Mouse (Mus musculus): ENCODE data around the gene Celf2.

The Celf2 gene

DNA sequence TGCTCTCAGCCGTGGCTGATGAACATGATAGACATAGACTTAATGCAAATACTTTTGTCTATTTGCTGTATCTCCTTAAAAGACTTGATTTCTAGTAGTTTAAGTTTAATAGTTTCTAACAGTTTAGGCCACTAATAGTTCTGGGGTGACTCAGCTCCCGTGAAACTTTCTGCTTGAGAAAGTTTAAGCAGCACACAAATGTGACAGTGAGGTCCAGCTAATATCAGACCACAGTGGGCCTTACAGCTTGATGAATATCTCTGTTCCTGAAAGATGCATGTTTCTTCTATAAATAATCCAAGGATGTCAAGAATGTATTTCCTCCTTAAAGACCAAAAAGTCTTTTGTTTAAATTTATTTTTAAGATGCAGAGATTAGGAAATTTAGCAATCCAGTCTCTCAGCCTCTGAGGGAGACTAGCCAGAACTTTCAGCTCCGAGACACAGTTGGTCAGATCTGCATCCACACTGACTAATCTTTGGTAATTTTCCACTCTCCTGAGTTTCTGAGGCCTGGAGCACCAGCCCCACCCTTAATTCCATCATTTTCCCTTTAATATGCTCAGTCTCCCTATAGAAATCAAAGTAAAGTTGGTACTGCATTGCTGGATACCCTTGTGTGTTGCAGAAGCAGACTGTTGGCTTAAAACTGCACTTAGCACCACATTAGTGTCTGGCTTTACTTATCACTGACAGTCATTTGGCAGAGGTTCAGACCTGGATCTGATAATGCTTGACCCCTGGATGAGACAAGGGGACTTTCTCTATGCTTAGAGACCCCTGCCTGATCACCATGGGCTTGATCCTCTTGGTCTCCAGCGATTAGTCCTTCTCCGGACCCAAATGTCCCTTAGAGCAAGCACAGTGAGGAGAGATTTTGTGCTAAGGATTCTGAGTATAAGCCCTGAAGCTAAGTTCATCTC lies 436.8 kb downstream of the Celf2 start:
- no peak for TF ChIP-seq GATA4 (IDR thresholded peaks at IDR 0.05; ENCODE audit: insufficient replicate concordance, low read length)

GRCm38 (mm10) chr2:7069458-7069857 lies 439.9 kb downstream of the Celf2 start:
- TF ChIP-seq GATA4 (IDR thresholded peaks at IDR 0.05; ENCODE audit: insufficient replicate concordance, low read length) = no peak

- no peak for TF ChIP-seq GATA4 (IDR thresholded peaks at IDR 0.05; ENCODE audit: insufficient replicate concordance, low read length)
Measured at GRCm38 (mm10) chr2:7068281-7068680, 441.1 kb downstream of the Celf2 start.

GRCm38 (mm10) chr2:7063574-7064192 lies 445.7 kb downstream of the Celf2 start:
- TF ChIP-seq GATA4 (IDR thresholded peaks at IDR 0.05; ENCODE audit: insufficient replicate concordance, low read length) = no peak

GRCm38 (mm10) chr2:7060490-7061105 lies 448.8 kb downstream of the Celf2 start:
- no peak for TF ChIP-seq GATA4 (IDR thresholded peaks at IDR 0.05; ENCODE audit: insufficient replicate concordance, low read length)

DNA sequence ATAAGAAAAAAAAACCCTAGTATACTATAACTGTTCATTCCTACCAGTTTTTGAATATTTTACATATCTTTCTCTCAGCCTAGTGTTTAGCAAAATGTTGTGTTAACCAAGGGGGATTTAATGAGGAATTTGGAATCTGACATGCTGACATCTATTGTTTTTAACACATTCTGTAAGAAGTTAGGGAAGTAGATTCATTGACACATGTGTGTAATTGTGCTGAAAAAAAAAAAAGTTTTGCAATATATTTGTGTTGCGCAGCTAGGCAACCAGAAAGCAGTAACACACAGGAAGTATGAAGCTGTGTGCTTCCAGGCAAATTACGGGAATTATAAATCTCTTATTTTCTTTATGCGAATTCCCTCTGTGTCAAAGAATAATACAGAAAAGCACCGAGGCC lies 453.0 kb downstream of the Celf2 start:
- TF ChIP-seq GATA4 (IDR thresholded peaks at IDR 0.05; ENCODE audit: insufficient replicate concordance, low read length) = no peak

GRCm38 (mm10) chr2:7055958-7056357 lies 453.4 kb downstream of the Celf2 start:
- TF ChIP-seq GATA4 (IDR thresholded peaks at IDR 0.05; ENCODE audit: insufficient replicate concordance, low read length) = no peak

- no peak for TF ChIP-seq GATA4 (IDR thresholded peaks at IDR 0.05; ENCODE audit: insufficient replicate concordance, low read length)
Measured at GRCm38 (mm10) chr2:7051090-7051489, 458.3 kb downstream of the Celf2 start.

GRCm38 (mm10) chr2:7046155-7046554 lies 463.2 kb downstream of the Celf2 start:
- TF ChIP-seq GATA4 (IDR thresholded peaks at IDR 0.05; ENCODE audit: insufficient replicate concordance, low read length) = no peak

GRCm38 (mm10) chr2:7045531-7045930 lies 463.8 kb downstream of the Celf2 start:
- TF ChIP-seq GATA4 (IDR thresholded peaks at IDR 0.05; ENCODE audit: insufficient replicate concordance, low read length) = no peak

DNA sequence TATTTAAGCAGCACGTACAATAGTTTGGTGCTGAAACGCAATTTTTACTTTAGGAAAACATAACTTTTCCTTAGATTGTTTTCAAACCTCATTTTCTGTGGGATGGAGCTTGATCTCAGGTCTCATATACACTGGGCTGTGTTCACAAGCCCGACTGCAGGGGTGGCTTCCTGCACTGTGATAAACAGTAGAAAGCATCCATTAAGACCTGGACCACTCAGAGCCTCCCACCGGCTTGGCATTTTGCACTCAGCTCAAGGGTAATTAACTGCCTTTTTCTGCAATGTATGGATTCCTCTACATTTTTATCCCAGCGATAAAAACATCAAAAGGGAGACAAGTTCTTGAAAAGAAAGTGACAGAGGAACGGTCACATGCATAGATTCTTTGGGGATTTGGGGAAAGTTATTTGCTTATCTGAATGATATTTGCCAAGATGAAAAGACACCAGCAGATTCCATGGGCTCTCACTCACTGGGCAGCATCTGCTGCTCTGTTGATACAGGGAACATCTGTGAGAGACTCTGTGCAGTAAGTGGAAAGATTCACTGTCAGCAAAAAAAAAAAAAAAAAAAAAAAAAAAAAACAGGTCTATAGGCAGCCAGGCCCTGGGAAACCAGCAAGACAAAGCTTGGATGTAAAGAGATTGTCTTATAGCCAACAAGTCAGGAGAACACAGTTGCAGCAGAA lies 465.4 kb downstream of the Celf2 start:
- no peak for TF ChIP-seq GATA4 (IDR thresholded peaks at IDR 0.05; ENCODE audit: insufficient replicate concordance, low read length)

GRCm38 (mm10) chr2:7040940-7041339 lies 468.4 kb downstream of the Celf2 start:
- no peak for TF ChIP-seq GATA4 (IDR thresholded peaks at IDR 0.05; ENCODE audit: insufficient replicate concordance, low read length)

GRCm38 (mm10) chr2:7038991-7039390 lies 470.4 kb downstream of the Celf2 start:
- TF ChIP-seq GATA4 (IDR thresholded peaks at IDR 0.05; ENCODE audit: insufficient replicate concordance, low read length) = no peak

DNA sequence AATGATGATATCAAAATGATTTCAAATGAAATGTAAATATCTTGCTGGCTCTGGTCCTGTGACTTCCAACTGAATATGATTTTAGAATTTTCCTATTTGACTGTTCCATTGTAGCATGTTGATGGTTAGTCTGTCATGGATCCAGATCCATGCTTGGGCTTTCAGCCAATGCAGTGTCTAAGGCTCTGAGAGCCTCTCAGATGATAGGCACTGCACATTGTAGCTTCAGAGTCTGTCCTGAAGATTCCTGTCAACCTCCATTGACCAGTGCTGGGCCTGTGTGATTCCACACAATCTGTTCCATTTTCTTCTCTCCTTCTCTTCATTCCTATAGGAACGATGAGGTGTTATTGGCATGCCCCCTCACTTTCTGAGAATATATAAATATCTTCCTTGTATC lies 478.0 kb downstream of the Celf2 start:
- TF ChIP-seq GATA4 (IDR thresholded peaks at IDR 0.05; ENCODE audit: insufficient replicate concordance, low read length) = no peak

DNA sequence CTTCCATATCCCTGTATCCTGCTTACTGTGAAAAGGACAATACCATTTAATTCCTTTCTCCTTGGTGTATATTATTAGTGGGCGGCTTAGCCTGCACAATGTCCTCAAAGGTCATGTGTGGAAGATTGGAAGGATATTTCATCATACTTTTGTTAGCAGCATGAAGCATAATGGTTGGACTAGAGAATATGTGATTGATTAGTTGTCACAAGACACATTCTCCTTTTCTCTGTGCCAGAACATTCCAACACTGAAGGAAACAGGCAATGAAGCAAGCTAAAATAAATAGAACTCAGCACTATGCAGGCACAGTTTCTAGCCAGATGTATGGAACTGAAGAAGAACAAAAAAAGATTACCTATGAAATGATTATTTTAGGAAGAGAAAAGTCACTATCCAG lies 482.6 kb downstream of the Celf2 start:
- no peak for TF ChIP-seq GATA4 (IDR thresholded peaks at IDR 0.05; ENCODE audit: insufficient replicate concordance, low read length)
